24 mouse cellular contexts compared by ENCODE assay signal in the genomic region with DNA sequence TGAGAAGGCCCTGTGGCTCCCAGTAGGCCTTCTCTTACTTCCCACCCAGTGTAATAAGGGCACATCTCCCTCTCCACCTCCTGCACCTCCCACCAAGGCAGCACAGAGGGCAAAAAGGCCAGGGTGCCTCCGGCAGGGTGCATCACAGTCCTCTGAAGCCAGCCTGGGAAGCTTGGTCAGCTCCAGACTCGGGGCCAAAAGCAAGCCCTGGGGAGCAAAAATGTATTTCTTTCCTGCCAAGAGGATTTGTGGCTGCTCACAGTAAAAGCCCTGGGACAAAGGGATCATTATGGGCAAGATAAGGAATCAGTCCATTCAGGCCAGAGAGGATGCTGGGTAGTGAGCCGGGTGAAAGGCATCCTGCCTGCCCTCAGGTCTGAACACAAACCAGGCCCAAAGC. TPM values are rescaled to one million over a fixed set of nuclear protein-coding genes. Genes with fewer than 3 reads are reported as not detected.
DNase-seq lines count a peak whose midpoint lies in the region; ATAC-seq lines count a peak whose summit lies in the region.
"Had no signal": no experiment of that assay in that cellular context is flagged by ENCODE, and none has a peak within 500 bp of the region (broad histone marks: within the 10 kb centered on the region; RNA-seq: fewer than 3 reads in every experiment).

No protein-coding gene starts in this region.

- WGBS in kidney, embryonic 15.5 days, result 40% methylated on average over 3 of the region's 3 CpGs
- WGBS in embryonic facial prominence, embryonic 10.5 days, result 29% methylated on average over 3 of the region's 3 CpGs

- peaks cover 9% of the 10 kb centered on the region for H3K4me1 ChIP-seq in kidney, embryonic 15.5 days
- H3K4me1 ChIP-seq in embryonic facial prominence, embryonic 10.5 days, result peaks cover 16% of the 10 kb centered on the region

- H3K4me3 ChIP-seq in kidney, embryonic 15.5 days (replicated peaks), result no peak overlapping the region
- no peak overlapping the region for H3K4me3 ChIP-seq in embryonic facial prominence, embryonic 10.5 days
- H3K4me3 ChIP-seq: erythroblast, embryonic 14.5 days; heart, adult 2 months; hindbrain, embryonic 15.5 days; midbrain, embryonic 12.5 days had no signal

- no peak overlapping the region for H3K4me2 ChIP-seq in kidney, embryonic 15.5 days
- H3K4me2 ChIP-seq: hindbrain, embryonic 15.5 days; midbrain, embryonic 12.5 days had no signal

- no peak for ATAC-seq in kidney, embryonic 15.5 days (replicated peaks; ENCODE audit: low FRiP score)
- no peak for ATAC-seq in megakaryocyte-erythroid progenitor cell, adult 5-6 weeks (replicated peaks; ENCODE audit: low FRiP score, low TSS enrichment, poor library complexity, severe bottlenecking)
- ATAC-seq: forebrain, embryonic 14.5 days; intestine, postnatal 0 days had no signal

- no peaks in the 10 kb centered on the region for H3K36me3 ChIP-seq in kidney, embryonic 15.5 days
- H3K36me3 ChIP-seq in embryonic facial prominence, embryonic 10.5 days (replicated peaks), result no peaks in the 10 kb centered on the region
- H3K36me3 ChIP-seq: hindbrain, embryonic 15.5 days; midbrain, embryonic 12.5 days had no signal

- peak; percentile 20 for DNase-seq in adrenal gland, postnatal 14 days
- DNase-seq in adrenal gland, postnatal 4 days (ENCODE audit: low spot score in 2 of 2), result no peak
- DNase-seq in kidney, postnatal 25 days, result no peak
- peak; percentile 35 for DNase-seq in 3T3-L1 (ENCODE audit: low read depth, low spot score)
- no peak for DNase-seq in embryonic facial prominence, embryonic 10.5 days (ENCODE audit: low spot score)
- DNase-seq: adrenal gland, adult 2 months; cerebellum, adult 18-20 months; cerebellum, postnatal 36 days; gastrocnemius, postnatal 25 days; heart, adult 2 months; layer of hippocampus, postnatal 36 days had no signal

- H3K9ac ChIP-seq in kidney, embryonic 15.5 days, result no peak overlapping the region
- H3K9ac ChIP-seq: hindbrain, embryonic 15.5 days; liver, embryonic 14.5 days; midbrain, embryonic 12.5 days had no signal

- H3K27ac ChIP-seq in kidney, embryonic 15.5 days, result 0 out of 2 replicates have a peak overlapping the region, but pooled peaks have one; percentile 13
- 0 out of 2 replicates have a peak overlapping the region, but pooled peaks have one; percentile 19 for H3K27ac ChIP-seq in embryonic facial prominence, embryonic 10.5 days (replicated peaks)
- H3K27ac ChIP-seq: heart, adult 2 months; hindbrain, embryonic 15.5 days; liver, embryonic 14.5 days; macrophage; midbrain, embryonic 12.5 days had no signal

- no peaks in the 10 kb centered on the region for H3K9me3 ChIP-seq in kidney, embryonic 15.5 days (replicated peaks)
- no peaks in the 10 kb centered on the region for H3K9me3 ChIP-seq in embryonic facial prominence, embryonic 10.5 days
- H3K9me3 ChIP-seq: hindbrain, embryonic 15.5 days; midbrain, embryonic 12.5 days had no signal

- peaks cover 45% of the 10 kb centered on the region for H3K27me3 ChIP-seq in kidney, embryonic 15.5 days
- peaks cover 60% of the 10 kb centered on the region for H3K27me3 ChIP-seq in embryonic facial prominence, embryonic 10.5 days (replicated peaks; ENCODE audit: low read depth, poor library complexity, severe bottlenecking)

RNA-seq across cellular contexts. Expression of a gene that starts 7.2 kb away (rescaled TPM):
- total RNA-seq in adrenal gland, postnatal 14 days (2021), result 0.30 and 0.83 TPM in 2 replicates
- 1 to 10 TPM; 1.5 to 1.6 TPM for total RNA-seq in adrenal gland, postnatal 4 days (2021)
- polyA plus RNA-seq in kidney, embryonic 15.5 days (2015; fragmentation: Nextera tagmentation; extraction: Ambion mirVana), result 0.40 and 0.41 TPM in 2 replicates
- 0.04 TPM in 1 of 2 replicates, not detected in the other for polyA plus RNA-seq in embryonic facial prominence, embryonic 10.5 days (2016; fragmentation: Nextera tagmentation; extraction: Ambion mirVana)
- total RNA-seq in megakaryocyte-erythroid progenitor cell, adult 5-6 weeks (2014; fragmentation: Nextera tagmentation), result not detected in 2 replicates
- not detected in 2 replicates for total RNA-seq in megakaryocyte-erythroid progenitor cell, adult 5-6 weeks (2017)
- total RNA-seq: CH12.LX; MEL; neutrophil, adult 5-6 weeks had no signal
- polyA plus RNA-seq: erythroblast, embryonic 14.5 days; liver, embryonic 14.5 days; lung, embryonic 16.5 days; macrophage; midbrain, embryonic 12.5 days had no signal

Comparison
In these comparisons a context has a peak if more than half of its experiments do, and no peak if none do; other contexts are left out.
1. DNase-seq: peak in adrenal gland, postnatal 14 days (single experiment) and 3T3-L1 (single experiment); none in adrenal gland, postnatal 4 days (0 of 2), kidney, postnatal 25 days (0 of 2) and embryonic facial prominence, embryonic 10.5 days (single experiment).